In the genomic region with DNA sequence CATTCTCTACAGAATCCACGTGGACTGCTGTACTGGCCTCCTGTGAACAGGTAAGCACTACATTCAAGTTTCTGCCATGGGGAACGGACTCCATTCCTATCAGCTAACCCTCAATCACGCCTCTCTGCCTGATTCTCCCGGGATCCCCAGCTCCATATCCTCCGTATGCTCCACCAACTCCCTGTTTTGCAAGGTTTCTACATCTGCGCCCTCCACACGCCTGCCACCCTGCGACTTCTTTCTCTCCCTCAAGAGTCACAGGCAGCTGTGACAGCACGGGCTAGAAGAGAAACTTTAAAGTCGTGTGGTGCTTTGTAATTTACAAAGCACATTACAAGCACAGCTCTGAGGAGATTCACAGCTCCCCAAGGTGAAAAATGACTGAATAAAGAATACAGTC, we compare ENCODE assay signal across 19 mouse cellular contexts. TPM values are rescaled to one million over a fixed set of nuclear protein-coding genes. Genes with fewer than 3 reads are reported as not detected.
A peak's percentile ranks its signal among the peaks of the same experiment; 100 is the strongest.
DNase-seq lines count a peak whose midpoint lies in the region; ATAC-seq and TF ChIP-seq lines count a peak whose summit lies in the region.
"Had no signal": no experiment of that assay in that cellular context is flagged by ENCODE, and none has a peak within 500 bp of the region (broad histone marks: within the 10 kb centered on the region; RNA-seq: fewer than 3 reads in every experiment).

No protein-coding gene starts in this region.

- H3K9ac ChIP-seq in heart, embryonic 13.5 days = no peak overlapping the region; the same call in 1 of the 2 replicates
- no peak overlapping the region for H3K9ac ChIP-seq in kidney, embryonic 16.5 days (replicated peaks; ENCODE audit: low read length)
- H3K9ac ChIP-seq in neural tube, embryonic 12.5 days = no peak overlapping the region
- H3K9ac ChIP-seq in stomach, postnatal 0 days (ENCODE audit: low read length) = no peak overlapping the region

- TF ChIP-seq CTCF in stomach, postnatal 0 days (IDR thresholded peaks at IDR 0.05; ENCODE audit: low read depth) = no peak

- H3K36me3 ChIP-seq in heart, embryonic 13.5 days = peaks cover 39% of the 10 kb centered on the region
- peaks cover 5% of the 10 kb centered on the region; the same call in 1 of the 2 replicates for H3K36me3 ChIP-seq in kidney, embryonic 16.5 days (ENCODE audit: insufficient read depth, low read length)
- peaks cover 5% of the 10 kb centered on the region; the same call in 1 of the 2 replicates for H3K36me3 ChIP-seq in neural tube, embryonic 12.5 days
- H3K36me3 ChIP-seq in stomach, postnatal 0 days (ENCODE audit: control insufficient read depth, insufficient read depth, low read length) = 0 out of 2 replicates have a peak, but pooled peaks cover 3% of the 10 kb centered on the region

- TF ChIP-seq EP300 in stomach, postnatal 0 days (optimal IDR thresholded peaks at IDR 0.05) = no peak

- no peak overlapping the region for H3K4me3 ChIP-seq in heart, embryonic 13.5 days
- no peak overlapping the region for H3K4me3 ChIP-seq in kidney, embryonic 16.5 days (ENCODE audit: low read length)
- no peak overlapping the region for H3K4me3 ChIP-seq in neural tube, embryonic 12.5 days
- no peak overlapping the region for H3K4me3 ChIP-seq in stomach, postnatal 0 days (ENCODE audit: low read depth, low read length)
- H3K4me3 ChIP-seq: midbrain, embryonic 10.5 days had no signal

- no peak for ATAC-seq in heart, embryonic 13.5 days (ENCODE audit: extremely low read depth, insufficient number of reproducible peaks, low FRiP score, low TSS enrichment)
- no peak for ATAC-seq in kidney, embryonic 16.5 days (ENCODE audit: low FRiP score, low TSS enrichment)
- no peak for ATAC-seq in neural tube, embryonic 12.5 days (ENCODE audit: low FRiP score, low read depth)
- ATAC-seq in stomach, postnatal 0 days (ENCODE audit: low FRiP score, low TSS enrichment) = no peak
- ATAC-seq: hindbrain, embryonic 16.5 days; intestine, embryonic 16.5 days had no signal

- DNase-seq in heart, adult 9 months (ENCODE audit: low spot score in 2 of 2) = no peak
- no peak for DNase-seq in kidney, adult 8-10 months
- DNase-seq in neural tube, embryonic 10.5 days (ENCODE audit: extremely low spot score, low spot score) = no peak
- DNase-seq in stomach, postnatal 0 days (ENCODE audit: low spot score) = no peak
- DNase-seq in Muller cell, postnatal 12 days (ENCODE audit: inconsistent ontology term) = no peak
- DNase-seq: cerebellum, adult 9-10 months; gastrocnemius, postnatal 25 days; left cerebral cortex, postnatal 4 days; liver; thymus, adult 18-20 months; thymus, postnatal 4 days had no signal

- no peak overlapping the region for H3K4me2 ChIP-seq in heart, embryonic 13.5 days
- no peak overlapping the region for H3K4me2 ChIP-seq in kidney, embryonic 16.5 days (replicated peaks; ENCODE audit: low read depth, low read length)
- H3K4me2 ChIP-seq in neural tube, embryonic 12.5 days (replicated peaks) = no peak overlapping the region
- no peak overlapping the region for H3K4me2 ChIP-seq in stomach, postnatal 0 days (replicated peaks; ENCODE audit: low read depth)

- no peaks in the 10 kb centered on the region for H3K9me3 ChIP-seq in heart, embryonic 13.5 days
- H3K9me3 ChIP-seq in kidney, embryonic 16.5 days (ENCODE audit: low read length) = no peaks in the 10 kb centered on the region
- no peaks in the 10 kb centered on the region for H3K9me3 ChIP-seq in neural tube, embryonic 12.5 days
- no peaks in the 10 kb centered on the region for H3K9me3 ChIP-seq in stomach, postnatal 0 days (ENCODE audit: control insufficient read depth, low read length)
- H3K9me3 ChIP-seq: midbrain, embryonic 10.5 days had no signal

- WGBS in heart, embryonic 13.5 days = 55% methylated on average over 10 of the region's 10 CpGs
- WGBS in kidney, embryonic 16.5 days = 53% methylated on average over 10 of the region's 10 CpGs
- 48% methylated on average over 10 of the region's 10 CpGs for WGBS in neural tube, embryonic 12.5 days
- 58% methylated on average over 10 of the region's 10 CpGs for WGBS in stomach, postnatal 0 days

- peaks cover 78% of the 10 kb centered on the region for H3K4me1 ChIP-seq in heart, embryonic 13.5 days
- peaks cover 74% of the 10 kb centered on the region for H3K4me1 ChIP-seq in kidney, embryonic 16.5 days (ENCODE audit: insufficient read depth, low read length)
- peaks cover 66% of the 10 kb centered on the region for H3K4me1 ChIP-seq in neural tube, embryonic 12.5 days
- peaks cover 5% of the 10 kb centered on the region; the same call in 1 of the 2 replicates for H3K4me1 ChIP-seq in stomach, postnatal 0 days (replicated peaks; ENCODE audit: control insufficient read depth, insufficient read depth)

- H3K27me3 ChIP-seq in heart, embryonic 13.5 days (replicated peaks) = no peaks in the 10 kb centered on the region
- H3K27me3 ChIP-seq in kidney, embryonic 16.5 days (ENCODE audit: insufficient read depth, low read length) = no peaks in the 10 kb centered on the region
- no peaks in the 10 kb centered on the region for H3K27me3 ChIP-seq in neural tube, embryonic 12.5 days (replicated peaks)
- no peaks in the 10 kb centered on the region for H3K27me3 ChIP-seq in stomach, postnatal 0 days (ENCODE audit: control insufficient read depth, insufficient read depth, low read length)

- H3K27ac ChIP-seq in heart, embryonic 13.5 days (replicated peaks) = peak overlapping the region; percentile 74; the same call in 1 of the 2 replicates
- H3K27ac ChIP-seq in kidney, embryonic 16.5 days (ENCODE audit: low read length) = peak overlapping the region; percentile 36
- 0 out of 2 replicates have a peak overlapping the region, but pooled peaks have one; percentile 26 for H3K27ac ChIP-seq in neural tube, embryonic 12.5 days
- peak overlapping the region; percentile 40; the same call in 1 of the 2 replicates for H3K27ac ChIP-seq in stomach, postnatal 0 days (replicated peaks)
- H3K27ac ChIP-seq: kidney, postnatal 0 days; macrophage; midbrain, embryonic 10.5 days had no signal

RNA-seq across cellular contexts. Expression of gene Pbx1, which starts 23.3 kb away (rescaled TPM):
- polyA plus RNA-seq in heart, embryonic 13.5 days (2015; fragmentation: Nextera tagmentation; extraction: Ambion mirVana) = 23.2 and 23.7 TPM in 2 replicates
- 67.3 and 75.5 TPM in 2 replicates for polyA plus RNA-seq in kidney, embryonic 16.5 days (2015; fragmentation: Nextera tagmentation; extraction: Ambion mirVana)
- 43.9 and 53.7 TPM in 2 replicates for polyA plus RNA-seq in neural tube, embryonic 12.5 days (2016; fragmentation: Nextera tagmentation; extraction: Ambion mirVana)
- 23.1 and 23.2 TPM in 2 replicates for polyA plus RNA-seq in stomach, postnatal 0 days (2015; fragmentation: Nextera tagmentation; extraction: Ambion mirVana)
